Mouse (Mus musculus) CD4-positive, CD25-positive, alpha-beta regulatory T cell, adult 4 months (primary cell): ENCODE measurements around the gene Sh3gl2. TPM values are rescaled to one million over a fixed set of nuclear protein-coding genes. Genes with fewer than 3 reads are reported as not detected.

Experiments used
- ATAC-seq: one replicate; pipeline ENCODE4 v1.8.0; 2017
- polyA plus RNA-seq, 2 experiments: library from polyadenylated mRNA; unstranded; fragments of 100-300 nt; shearing (Covaris generic); gene quantifications; one replicate each; pipeline ENCODE4 v1.2.1; 2017

The Sh3gl2 gene
- polyA plus RNA-seq, 2 experiments from 2014 or later, result not detected

DNA sequence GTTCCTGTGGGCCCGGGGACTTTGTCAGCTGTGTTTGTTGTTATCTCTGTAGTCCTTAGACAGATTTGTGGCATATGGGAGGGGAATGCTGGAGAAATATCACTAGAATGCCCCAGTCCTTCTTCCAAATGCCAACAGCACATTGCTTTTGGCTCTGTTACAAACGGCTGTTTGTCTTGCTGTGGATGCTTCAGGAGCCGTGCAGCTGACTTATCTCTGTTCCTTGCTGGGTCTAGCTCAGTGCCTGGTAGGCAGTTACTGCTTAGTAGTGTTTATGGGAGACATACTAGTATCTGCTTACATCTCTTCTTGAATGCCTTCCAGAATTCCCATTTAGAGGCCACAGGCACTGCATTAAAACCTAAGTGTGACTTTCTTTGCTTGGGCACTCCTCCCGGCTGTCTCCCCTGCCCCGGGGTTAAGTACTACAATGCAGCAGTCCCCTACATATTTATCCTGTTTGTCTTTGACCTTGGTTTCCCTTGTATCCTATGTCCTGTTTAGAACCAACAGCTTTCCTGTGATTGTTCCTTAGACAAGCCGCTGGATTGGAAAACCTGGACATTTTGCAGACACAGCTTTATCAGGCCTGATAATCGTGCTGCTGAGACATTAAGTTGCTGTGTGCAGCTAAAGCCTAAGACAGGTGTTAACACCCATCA, 101.1 kb downstream of the Sh3gl2 start:
- ATAC-seq, result no peak

DNA sequence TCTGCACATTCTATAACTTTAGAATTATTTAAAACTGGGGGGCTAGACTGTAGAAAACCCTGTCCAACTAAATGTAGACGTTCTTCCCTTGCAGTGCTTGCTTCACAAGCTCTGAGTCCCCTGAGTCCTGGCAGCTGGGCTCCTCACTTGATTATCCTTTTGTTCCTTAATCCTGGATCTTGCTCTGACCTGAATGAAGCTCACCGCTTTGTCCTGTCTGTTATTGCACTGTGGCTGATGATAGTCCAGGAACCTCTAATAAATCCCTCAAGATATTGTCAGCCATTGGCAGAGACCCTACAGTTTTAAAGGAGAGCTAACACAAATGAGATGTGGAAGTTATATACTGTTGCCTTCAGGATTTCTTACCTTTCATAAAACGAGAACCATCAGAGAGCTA, 114.2 kb downstream of the Sh3gl2 start:
- no peak for ATAC-seq

DNA sequence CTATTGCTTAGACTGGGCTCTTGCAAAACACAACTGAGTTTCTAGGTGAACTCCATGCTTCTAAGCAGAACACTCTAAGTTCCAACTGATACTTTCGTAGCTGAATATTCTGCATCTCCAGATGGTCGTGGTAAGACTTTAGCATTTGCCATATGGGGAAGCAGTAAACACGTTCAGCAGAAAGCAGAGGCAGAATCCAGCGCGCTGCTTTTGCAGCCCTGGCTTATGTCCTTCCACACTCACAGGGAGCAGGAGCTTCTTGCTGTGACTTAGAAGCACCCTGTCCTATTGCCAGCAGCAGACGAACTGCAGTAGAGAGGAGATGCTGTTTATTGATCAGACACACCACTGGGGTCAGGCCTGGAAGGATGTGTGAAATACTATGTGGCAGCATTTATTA, 120.5 kb downstream of the Sh3gl2 start:
- ATAC-seq, result no peak

DNA sequence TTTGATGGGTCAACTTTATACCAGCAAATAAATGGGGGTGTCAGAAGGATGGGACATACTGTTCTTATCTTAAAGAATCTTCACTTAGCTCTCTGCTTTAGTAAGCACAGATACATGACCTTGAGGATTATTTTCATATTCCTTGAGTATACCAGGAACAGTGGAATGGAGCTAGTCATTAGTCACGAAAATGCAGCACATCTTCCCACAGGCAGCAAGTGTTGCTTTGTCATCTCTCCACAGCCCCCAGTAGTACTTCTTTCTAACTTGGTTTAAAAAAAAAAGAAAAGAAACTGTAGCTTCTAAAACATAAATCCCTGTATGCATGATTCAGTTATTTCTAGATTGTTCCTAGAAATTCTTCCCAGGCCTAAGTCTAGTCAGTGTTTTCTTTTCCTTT, 121.1 kb downstream of the Sh3gl2 start:
- ATAC-seq, result no peak

DNA sequence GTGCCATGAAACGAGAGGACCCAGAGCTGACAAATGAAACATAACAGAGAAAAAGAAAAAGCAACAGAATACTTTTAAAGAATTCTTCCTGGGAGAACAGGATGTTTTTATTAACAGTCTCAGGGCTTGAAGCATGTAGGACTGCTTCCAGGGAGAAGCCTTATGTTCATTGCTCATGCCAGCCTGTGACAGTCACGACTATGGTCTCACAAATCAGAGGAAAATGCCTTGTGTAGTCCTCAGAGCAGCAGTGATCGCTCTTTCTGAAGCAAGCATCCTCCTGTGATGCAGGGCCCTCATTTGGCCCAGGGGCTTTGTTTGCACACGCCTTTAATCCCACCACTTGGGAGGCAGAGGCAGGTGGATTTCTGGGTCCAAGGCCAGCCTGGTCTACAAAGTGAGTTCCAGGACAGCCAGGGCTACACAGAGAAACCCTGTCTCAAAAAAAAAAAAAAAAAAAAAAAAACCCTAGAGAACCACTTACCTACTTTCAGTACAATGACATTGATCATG, 129.8 kb downstream of the Sh3gl2 start:
- ATAC-seq, result no peak

DNA sequence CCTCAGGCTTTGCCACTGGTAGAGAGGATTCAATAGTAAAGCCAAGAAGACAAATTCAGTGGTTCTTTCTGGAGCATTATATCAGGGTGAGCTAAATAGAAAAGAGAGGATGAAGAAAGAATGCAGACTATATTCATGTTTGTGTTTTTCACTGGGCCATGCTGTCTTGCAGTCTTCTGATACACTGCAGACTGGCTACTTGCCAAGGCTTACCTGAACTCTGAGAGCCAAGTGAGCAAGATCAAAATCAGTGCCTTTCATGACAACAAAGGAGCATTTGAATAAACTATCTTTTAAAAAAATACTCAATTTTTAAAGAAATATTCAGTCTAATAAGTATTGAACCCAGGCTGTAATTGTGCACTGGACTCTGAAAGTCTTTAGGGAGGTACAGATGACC, 131.4 kb downstream of the Sh3gl2 start:
- ATAC-seq, result no peak

DNA sequence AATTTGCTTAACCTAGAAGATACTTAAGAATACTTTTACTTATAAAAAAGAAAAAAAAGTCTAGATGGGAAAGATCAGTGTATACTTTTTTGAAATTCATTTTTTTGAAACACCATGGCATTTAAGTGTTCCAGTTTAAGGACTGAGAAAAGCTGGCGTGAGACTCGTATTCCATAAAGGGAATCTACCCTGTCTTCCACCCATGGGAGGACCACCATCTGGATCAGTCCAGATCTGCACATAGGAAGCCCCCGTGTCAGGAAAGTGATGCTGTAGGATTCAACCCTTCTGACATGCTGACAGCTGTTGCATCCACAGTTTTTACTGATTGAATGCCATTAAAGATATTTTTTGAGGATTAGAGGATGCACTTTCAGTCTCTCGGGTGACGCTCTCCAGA, 134.2 kb downstream of the Sh3gl2 start:
- ATAC-seq, result no peak

DNA sequence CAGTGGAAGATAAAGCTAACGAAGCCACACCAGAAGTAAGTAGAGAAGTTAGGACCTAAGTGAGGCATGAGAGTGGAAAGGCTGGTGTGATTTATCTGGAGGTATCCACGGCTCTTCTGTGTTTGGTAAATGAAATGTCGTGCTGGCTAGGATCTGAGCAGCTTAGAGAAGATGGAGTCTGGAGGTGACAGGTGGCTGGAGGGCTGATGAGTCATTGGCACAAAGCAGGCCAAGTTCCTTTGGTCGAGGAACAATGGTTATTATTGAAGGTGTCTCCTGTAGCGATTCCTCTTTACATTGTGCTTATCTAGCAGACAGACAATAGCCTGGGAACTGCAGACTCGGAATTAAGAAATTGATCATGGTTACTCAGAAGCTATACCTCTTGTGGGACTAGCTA, 135.8 kb downstream of the Sh3gl2 start:
- ATAC-seq, result no peak

DNA sequence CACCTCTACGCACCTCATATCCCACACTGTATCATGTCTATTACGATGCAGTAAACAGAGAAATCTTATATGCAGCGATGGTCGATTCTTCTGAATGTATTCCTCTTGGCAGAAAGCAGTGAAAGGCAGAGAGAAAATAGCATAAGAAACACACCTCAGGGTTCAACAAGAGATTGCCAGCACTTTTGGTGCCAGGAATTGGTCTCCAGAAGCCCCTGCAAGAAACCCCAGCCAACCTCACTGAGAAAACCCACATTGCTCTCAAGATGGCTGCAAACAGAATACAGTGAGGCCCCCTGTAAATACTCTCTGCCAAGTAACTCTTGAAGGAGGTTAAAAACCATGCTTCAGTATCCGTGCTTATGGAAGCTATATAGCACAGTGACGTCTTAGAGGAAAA, 141.0 kb downstream of the Sh3gl2 start:
- no peak for ATAC-seq

DNA sequence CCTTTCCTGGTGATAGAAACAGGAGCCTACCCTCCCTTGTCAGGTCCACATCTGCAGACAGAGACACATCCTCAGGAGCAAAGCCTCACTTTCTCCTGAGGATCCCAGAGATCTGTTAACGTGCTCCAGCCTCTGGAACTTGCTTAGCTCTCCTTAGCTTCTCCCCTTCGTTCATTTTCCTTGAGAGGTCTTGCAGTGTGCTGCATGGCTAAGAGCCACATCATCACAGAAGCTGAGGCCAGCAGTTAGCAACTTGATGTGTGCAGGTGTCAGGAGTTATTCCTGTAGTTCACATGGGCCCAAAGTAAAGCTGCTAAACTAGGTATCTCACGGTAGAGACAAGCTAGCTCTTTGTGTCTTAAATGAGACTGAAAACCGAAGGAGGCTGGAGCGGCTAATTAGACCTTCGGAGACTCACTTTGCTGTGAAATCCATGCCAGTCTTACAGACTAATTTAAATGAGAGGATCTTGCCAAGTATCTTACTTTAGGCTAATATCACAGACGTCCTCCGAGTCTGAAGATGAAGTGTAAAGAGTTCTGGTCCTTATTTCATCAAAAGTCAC, 143.2 kb downstream of the Sh3gl2 start:
- ATAC-seq, result no peak

DNA sequence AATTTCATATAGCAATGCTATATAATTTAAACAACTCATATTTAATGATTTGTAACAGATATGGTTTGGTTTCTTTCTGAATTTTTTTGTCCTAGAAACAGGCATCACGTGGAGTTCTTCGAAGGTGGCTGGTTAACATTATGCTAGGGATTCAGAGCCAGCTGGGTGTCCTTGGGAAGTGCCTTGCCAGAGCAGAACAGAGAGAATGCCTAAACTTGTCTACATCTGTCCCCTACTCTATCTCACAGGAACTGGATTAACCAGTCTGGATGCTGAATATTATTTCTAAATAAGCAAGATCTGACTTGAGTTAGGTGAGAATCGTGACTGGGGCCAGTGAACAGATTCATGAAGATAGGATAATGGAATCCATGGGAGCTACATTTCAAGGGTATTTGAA, 157.7 kb downstream of the Sh3gl2 start:
- no peak for ATAC-seq

DNA sequence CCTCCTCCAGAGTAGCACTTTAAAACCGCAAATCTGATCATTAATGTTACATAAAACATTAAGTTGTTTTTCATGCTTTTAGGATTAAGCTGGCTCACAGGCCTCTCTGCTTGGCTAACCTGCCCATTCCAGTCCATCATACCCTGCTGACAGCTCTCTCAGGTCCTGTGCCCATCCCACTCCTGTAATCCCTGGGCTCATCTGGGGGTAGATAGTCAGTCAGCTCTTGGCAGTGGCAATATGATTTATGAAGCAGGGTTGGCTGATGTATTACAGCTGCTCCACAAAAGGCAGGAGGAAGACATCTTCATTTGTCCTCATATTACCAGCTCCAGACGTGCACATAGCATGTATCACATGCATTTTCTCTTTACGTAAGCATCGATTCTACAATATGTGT, 158.3 kb downstream of the Sh3gl2 start:
- ATAC-seq, result no peak

DNA sequence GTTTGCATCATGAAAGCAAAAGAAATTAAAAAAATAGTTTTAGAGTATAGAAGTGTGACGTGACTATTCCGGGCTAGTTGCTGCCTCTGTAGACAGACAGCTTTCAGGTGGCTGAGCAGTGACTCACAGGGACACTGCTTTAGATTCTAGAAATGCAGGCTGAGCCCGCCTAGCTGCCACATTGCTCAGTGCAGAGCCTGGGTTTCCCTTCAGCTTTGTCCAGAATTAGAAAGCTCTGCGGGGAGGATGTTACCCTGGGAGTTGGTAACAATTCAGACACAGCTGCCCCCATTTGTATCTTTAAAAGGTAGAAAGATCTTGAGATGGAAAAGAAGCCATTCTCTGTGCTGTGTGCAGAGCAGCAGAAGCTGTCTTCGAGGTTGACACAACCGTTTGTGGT, 166.1 kb downstream of the Sh3gl2 start:
- no peak for ATAC-seq

DNA sequence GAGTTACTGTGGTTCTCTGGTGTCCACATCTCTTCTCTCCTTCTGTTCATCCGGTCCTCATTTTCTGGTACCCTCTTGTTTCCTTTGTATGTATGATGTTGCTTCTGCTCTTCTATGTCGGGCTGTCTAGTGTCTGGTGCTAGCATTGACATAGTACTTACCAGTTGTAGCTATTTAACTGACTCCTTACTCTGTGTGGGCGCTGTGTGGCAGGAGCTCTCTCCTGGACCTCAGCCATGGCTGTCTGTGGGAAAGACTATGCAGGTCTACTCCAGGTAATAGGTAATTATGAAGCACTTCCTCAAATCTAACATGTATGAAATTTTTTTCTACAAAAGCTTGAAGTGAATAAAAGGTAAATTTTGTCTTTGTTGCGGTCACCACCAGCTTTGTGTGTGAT, 169.9 kb downstream of the Sh3gl2 start:
- ATAC-seq, result no peak

DNA sequence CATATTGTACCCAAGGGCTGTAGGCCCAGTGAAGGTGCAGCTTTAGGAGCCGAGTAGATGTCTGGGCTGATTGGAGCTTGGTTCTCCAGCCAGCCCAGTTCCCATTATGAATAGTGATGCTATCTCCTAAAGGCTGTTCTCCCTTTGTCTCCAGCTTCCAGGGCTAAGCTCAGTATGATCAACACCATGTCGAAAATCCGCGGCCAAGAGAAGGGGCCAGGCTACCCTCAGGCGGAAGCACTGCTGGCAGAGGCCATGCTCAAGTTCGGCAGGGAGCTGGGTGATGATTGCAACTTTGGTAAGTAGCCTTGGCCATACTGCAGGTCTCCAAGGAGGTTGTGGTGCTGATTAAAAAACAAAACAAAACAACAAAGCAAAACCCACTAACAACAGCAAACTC, 171.3 kb downstream of the Sh3gl2 start:
- no peak for ATAC-seq

DNA sequence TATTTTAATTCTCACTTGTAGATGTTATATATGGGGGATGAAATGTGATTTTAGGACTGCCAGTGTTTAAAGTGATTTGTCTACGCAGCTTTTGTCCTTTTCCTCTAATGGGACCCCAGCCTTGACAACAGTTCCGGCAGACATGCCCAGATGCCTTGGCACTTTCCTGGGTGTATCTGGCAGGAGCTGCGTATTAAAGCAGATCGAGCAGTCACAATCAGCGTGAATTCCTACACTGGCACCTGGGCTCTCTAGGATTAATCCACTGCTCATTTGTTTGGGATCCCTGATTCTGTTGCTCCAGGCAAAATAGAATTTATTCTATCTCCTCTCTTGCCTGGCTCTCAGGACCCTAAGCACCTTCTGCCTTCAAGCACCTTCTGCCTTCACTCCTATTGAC, 171.7 kb downstream of the Sh3gl2 start:
- no peak for ATAC-seq

DNA sequence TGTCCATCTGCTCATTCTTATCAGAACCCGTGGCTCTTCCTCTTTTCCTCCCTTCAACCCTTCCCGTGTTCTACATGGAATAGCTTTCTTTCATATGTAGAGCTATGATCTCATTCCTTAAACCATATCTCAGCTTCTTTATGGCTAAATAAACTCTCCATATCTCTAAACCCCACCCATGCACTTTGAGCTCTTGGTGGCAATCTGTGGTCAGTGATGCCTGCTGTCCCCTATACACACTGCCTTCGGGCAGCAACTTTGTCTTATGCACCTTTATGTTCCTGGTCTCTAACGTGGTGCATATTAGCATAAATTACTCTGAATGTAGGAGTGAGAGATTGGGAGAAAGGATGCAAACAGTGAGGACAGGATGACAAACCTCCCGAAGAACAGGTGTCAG, 180.3 kb downstream of the Sh3gl2 start:
- no peak for ATAC-seq

DNA sequence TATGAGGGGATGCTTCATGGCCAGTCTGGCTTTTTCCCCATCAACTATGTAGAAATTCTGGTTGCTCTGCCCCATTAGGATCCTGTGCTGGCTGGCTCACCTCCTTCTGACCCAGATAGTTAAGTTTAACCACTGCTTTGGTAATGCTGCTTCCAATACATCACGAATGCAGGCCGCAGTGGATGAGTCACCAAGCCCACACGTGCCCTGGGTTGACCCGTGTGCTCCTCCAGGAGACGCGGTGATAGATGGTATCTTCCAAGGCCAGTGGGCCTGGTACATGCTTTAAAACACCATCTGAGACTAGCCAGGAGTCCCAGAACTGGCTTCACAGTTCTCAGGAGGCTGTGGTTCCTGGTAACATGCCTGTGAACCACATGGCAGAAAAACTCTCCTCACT, 182.8 kb downstream of the Sh3gl2 start:
- no peak for ATAC-seq

DNA sequence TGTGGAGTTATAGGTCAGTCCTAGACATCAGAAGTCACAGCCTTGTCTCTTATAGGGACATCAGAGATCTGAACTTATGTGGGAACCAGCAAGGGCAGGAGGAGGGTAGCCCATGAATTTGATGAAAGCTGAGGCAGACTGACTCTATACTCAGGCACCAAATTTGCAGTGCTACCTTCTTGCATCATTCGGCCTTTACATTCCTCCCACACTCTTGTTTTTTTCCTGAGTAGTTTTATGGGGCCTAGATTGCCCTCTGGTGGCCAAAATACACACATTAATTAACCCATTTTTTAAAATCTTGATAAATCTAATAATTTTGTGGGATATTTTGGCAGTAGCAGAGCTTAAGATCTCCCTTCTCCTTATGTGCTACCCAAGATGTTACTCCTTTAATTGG, 186.9 kb downstream of the Sh3gl2 start:
- no peak for ATAC-seq

DNA sequence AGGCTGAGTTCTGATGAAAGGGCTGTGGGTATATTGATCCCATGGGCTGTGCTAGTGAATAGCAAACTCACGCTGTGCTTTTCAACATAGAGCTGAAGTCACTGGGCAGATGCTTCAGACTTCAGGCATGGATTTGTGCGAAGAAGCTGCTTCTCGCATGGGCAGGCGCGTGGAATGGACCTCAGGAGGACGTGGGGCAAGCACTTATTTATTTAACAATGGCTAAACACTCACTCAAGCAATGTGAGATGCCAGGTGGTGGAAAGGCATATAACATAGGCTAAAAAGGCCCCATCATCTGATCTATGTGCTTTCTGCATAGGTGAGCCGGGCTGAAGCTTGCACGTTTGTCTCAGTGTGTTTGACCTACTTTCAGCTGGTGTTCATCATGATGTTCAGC, 193.8 kb downstream of the Sh3gl2 start:
- ATAC-seq, result no peak

DNA sequence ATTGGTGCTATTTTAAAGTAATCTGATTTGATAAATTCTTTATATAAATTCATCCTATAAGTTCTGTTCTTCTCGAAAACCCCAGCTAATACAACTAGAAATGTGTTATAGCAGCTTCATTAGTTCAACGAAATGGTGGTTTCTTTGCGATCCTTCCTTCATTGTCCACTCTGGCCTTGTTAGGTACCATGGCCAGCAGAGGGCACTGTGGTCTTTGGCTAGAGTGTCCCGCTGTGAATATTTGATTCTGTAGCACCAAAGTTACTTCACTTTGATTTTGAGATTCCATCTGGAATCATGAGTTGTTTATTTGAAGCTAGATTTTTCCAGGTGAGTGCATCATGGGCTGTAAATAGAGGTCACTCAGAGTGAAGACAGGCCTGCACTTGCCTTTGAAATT, 197.9 kb downstream of the Sh3gl2 start:
- ATAC-seq, result no peak

DNA sequence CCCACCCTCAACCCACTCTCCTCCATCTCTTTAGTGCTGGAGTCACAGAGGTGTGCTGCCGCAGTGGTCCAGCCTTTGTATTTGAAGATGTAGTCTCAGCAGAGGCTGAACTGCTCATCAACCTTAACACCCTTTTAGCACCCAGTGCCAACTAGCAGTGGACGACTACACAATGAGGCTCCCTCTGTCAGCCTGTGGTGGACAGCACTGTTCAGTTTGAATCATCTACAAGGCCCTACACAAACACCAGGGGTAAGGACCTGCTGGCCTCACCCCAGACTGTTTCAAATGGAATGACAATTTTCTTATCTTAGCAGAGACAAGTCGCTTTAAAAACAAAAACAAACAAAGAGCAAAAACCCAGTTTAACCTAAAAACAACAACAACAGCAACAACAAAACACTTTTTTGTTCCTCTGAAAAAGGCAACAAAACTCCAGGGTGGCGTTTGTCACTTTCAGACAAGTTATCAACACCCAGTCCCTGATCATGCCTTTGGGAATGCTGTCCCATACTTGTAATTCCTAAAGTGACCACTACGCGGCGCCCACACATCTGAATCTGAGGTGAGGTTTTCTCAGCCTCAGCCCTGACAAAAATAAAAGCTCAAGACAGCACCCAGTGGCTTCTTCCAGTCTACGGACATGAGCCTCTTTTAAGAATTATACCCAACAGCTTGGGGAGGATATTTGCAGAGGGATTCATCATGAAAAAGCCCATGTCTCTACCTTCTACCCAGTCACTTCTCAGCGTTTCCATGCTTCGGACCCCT, 199.7 kb downstream of the Sh3gl2 start:
- ATAC-seq, result no peak

DNA sequence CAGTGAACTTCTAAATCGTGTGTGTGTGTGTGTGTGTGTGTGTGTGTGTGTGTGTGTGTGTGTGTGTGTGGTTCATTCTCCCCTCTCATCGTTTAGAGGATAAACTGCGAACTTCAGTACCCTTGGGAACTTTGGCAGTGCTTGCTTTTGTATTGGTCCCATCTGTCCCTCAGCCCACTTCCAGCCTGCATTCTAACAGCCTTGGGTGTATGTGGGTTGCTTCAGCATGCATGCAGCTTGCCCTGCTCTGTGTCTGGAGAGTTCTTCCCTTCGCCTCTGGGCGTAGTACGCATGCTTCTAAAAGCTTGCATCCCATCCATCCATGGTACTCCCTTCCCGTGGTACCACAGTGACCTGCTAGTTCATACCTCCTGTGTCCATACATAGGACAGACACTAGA, 200.3 kb downstream of the Sh3gl2 start:
- no peak for ATAC-seq

DNA sequence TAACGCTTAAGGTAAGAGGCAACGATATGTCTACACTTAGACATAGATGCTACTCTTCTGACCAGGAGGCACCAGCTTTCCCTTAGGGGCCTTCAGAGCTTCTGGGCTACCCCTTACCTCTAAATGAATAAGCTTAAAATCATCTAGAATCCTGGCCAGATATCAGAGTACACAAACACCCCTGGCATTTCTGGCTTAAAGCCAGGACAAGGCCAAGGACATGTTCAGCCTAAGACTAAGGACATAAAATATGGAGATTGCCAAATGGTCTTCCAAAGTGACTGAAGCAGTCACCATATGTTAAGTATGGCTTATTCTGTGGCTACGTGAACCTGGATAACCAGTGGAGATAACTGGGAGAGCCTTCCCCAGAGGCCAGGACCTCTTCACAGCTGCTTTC, 211.5 kb downstream of the Sh3gl2 start:
- ATAC-seq, result no peak
